Mouse (Mus musculus) embryo, embryonic 9.5 days (tissue): Measurements from ENCODE around the gene Kalrn.

Experiments used
- DNase-seq: peaks from one replicate; pipeline ENCODE4 v3.0.0-alpha.2; 2017; ENCODE audit errors: extremely low spot score

The Kalrn gene

GRCm38 (mm10) chr16:34078732-34079131 lies 494.6 kb downstream of the Kalrn start:
- no peak for DNase-seq

GRCm38 (mm10) chr16:34076101-34076500 lies 497.2 kb downstream of the Kalrn start:
- no peak for DNase-seq

- no peak for DNase-seq
Measured at GRCm38 (mm10) chr16:34073930-34074329, 499.4 kb downstream of the Kalrn start.

- no peak for DNase-seq
Measured at GRCm38 (mm10) chr16:34072136-34072535, 501.2 kb downstream of the Kalrn start.

- no peak for DNase-seq
Measured at GRCm38 (mm10) chr16:34071223-34071825, 502.0 kb downstream of the Kalrn start.

- DNase-seq = no peak
Measured at GRCm38 (mm10) chr16:34069481-34069880, 503.9 kb downstream of the Kalrn start.

- DNase-seq = no peak
Measured at GRCm38 (mm10) chr16:34066922-34067321, 506.4 kb downstream of the Kalrn start.

- DNase-seq = no peak
Measured at GRCm38 (mm10) chr16:34066376-34066775, 507.0 kb downstream of the Kalrn start.

- no peak for DNase-seq
Measured at GRCm38 (mm10) chr16:34063313-34063712, 510.0 kb downstream of the Kalrn start.

- no peak for DNase-seq
Measured at GRCm38 (mm10) chr16:34061661-34062060, 511.7 kb downstream of the Kalrn start.

GRCm38 (mm10) chr16:34058611-34059010 lies 514.7 kb downstream of the Kalrn start:
- DNase-seq = no peak

GRCm38 (mm10) chr16:34057464-34057863 lies 515.9 kb downstream of the Kalrn start:
- DNase-seq = no peak

- no peak for DNase-seq
Measured at GRCm38 (mm10) chr16:34056418-34057111, 516.8 kb downstream of the Kalrn start.

- no peak for DNase-seq
Measured at GRCm38 (mm10) chr16:34050090-34050489, 523.2 kb downstream of the Kalrn start.

- no peak for DNase-seq
Measured at GRCm38 (mm10) chr16:34049361-34049760, 524.0 kb downstream of the Kalrn start.

- no peak for DNase-seq
Measured at GRCm38 (mm10) chr16:34048232-34048631, 525.1 kb downstream of the Kalrn start.

- no peak for DNase-seq
Measured at GRCm38 (mm10) chr16:34047543-34047942, 525.8 kb downstream of the Kalrn start.

- no peak for DNase-seq
Measured at GRCm38 (mm10) chr16:34047006-34047360, 526.3 kb downstream of the Kalrn start.

- no peak for DNase-seq
Measured at GRCm38 (mm10) chr16:34046268-34047005, 526.9 kb downstream of the Kalrn start.

- no peak for DNase-seq
Measured at GRCm38 (mm10) chr16:34044539-34044938, 528.8 kb downstream of the Kalrn start.

- no peak for DNase-seq
Measured at GRCm38 (mm10) chr16:34043048-34043795, 530.1 kb downstream of the Kalrn start.

GRCm38 (mm10) chr16:34042586-34042985 lies 530.7 kb downstream of the Kalrn start:
- no peak for DNase-seq
